Mouse (Mus musculus) stomach, embryonic 14.5 days (tissue): ENCODE measurements around the gene Tmco1. TPM values are rescaled to one million over a fixed set of nuclear protein-coding genes. Genes with fewer than 3 reads are reported as not detected.

ENCODE experiments used
- ATAC-seq: fragments of 200-750 bp; cut with Nextera tagmentation; 2 replicates; pipeline ENCODE4 v1.8.0; 2017; ENCODE audit warnings: low read depth, moderate TSS enrichment; ENCODE audit not compliant: insufficient number of reproducible peaks, insufficient read depth, low FRiP score
- H3K27ac ChIP-seq: fragments of 300-500 bp; sonication (generic); 2 replicates; pipeline ENCODE4 v1.5.1; 2014; ENCODE audit warnings: mild to moderate bottlenecking, low read length, moderate library complexity, mixed read lengths
- H3K27me3 ChIP-seq: fragments of 300-500 bp; sonication (generic); 2 replicates; pipeline ENCODE4 v1.6.1; 2014; ENCODE audit warnings: low read length, control low read depth, mixed read lengths; ENCODE audit not compliant: control insufficient read depth, insufficient read depth
- H3K36me3 ChIP-seq: fragments of 300-500 bp; sonication (generic); 2 replicates; pipeline ENCODE4 v1.6.1; 2014; ENCODE audit warnings: mild to moderate bottlenecking, control low read depth, low read length, moderate library complexity, mixed read lengths; ENCODE audit not compliant: control insufficient read depth, insufficient read depth
- H3K4me1 ChIP-seq: fragments of 300-500 bp; sonication (generic); 2 replicates; pipeline ENCODE4 v1.6.1; 2014; ENCODE audit warnings: low read length, control low read depth, mixed read lengths; ENCODE audit not compliant: control insufficient read depth, insufficient read depth
- H3K4me2 ChIP-seq: fragments of 300-500 bp; sonication (generic); replicated peaks from 2 replicates; pipeline ENCODE4 v1.6.1; 2014; ENCODE audit warnings: low read depth, low read length, control low read depth
- H3K4me3 ChIP-seq: fragments of 300-500 bp; sonication (generic); 2 replicates; pipeline ENCODE4 v1.5.1; 2014; ENCODE audit warnings: low read depth, low read length, control low read depth
- H3K9ac ChIP-seq: fragments of 300-500 bp; sonication (generic); replicated peaks from 2 replicates; pipeline ENCODE4 v1.6.1; 2014; ENCODE audit warnings: low read depth, mild to moderate bottlenecking, control low read depth, low read length, moderate library complexity, mixed read lengths
- H3K9me3 ChIP-seq: fragments of 300-500 bp; sonication (generic); 2 replicates; pipeline ENCODE4 v1.6.1; 2016; ENCODE audit warnings: low read depth, low read length, control low read depth; ENCODE audit not compliant: control insufficient read depth
- WGBS: fragments of 180-500 bp; shearing (Covaris S2); extraction: QIAGEN DNeasy Blood & Tissue Kit; methylation state at CpG from one replicate; pipeline ENCODE4 v1.1.7; 2014; 5-methylcytosine and 5-hydroxymethylcytosine counted together
- polyA plus RNA-seq: library from polyadenylated mRNA; unstranded; fragments of >200 nt; fragmentation: Nextera tagmentation; extraction: Ambion mirVana; gene quantifications from 2 replicates; pipeline ENCODE4 v1.2.1, GENCODE M21; 2014

Tmco1 gene
- polyA plus RNA-seq, 1 experiment from 2014 or later, result 87.1 TPM

DNA sequence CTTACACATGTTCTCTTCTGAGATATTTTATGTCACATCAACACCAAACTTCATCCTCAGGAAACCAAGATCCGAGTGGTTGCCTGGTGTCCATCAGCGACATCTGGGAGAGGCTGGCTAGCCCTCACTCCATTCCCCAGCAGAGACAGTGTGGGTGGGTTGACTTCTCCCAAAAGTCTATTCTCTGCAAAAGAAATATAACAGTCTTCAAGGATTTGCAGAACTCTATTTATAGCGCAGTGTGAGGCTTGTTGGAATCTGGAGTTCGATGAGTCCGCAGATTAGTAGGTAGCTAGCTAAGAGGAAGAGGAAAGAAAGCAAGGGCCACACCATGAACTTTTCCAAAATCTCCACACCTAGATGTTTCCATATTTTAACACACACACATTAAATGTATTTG, 21.0 kb upstream of the Tmco1 start:
- Histone ChIP-seq H3K27ac (no peak overlapping the region), H3K36me3 (no peaks in the 10 kb centered on the region), H3K27me3 (no peaks in the 10 kb centered on the region), H3K4me2 (no peak overlapping the region), H3K4me3 (no peak overlapping the region), H3K9ac (no peak overlapping the region), H3K4me1 (peaks cover 20% of the 10 kb centered on the region), H3K9me3 (no peaks in the 10 kb centered on the region)
- no peak for ATAC-seq
- WGBS, result 74% methylated on average over 5 of the region's 5 CpGs

DNA sequence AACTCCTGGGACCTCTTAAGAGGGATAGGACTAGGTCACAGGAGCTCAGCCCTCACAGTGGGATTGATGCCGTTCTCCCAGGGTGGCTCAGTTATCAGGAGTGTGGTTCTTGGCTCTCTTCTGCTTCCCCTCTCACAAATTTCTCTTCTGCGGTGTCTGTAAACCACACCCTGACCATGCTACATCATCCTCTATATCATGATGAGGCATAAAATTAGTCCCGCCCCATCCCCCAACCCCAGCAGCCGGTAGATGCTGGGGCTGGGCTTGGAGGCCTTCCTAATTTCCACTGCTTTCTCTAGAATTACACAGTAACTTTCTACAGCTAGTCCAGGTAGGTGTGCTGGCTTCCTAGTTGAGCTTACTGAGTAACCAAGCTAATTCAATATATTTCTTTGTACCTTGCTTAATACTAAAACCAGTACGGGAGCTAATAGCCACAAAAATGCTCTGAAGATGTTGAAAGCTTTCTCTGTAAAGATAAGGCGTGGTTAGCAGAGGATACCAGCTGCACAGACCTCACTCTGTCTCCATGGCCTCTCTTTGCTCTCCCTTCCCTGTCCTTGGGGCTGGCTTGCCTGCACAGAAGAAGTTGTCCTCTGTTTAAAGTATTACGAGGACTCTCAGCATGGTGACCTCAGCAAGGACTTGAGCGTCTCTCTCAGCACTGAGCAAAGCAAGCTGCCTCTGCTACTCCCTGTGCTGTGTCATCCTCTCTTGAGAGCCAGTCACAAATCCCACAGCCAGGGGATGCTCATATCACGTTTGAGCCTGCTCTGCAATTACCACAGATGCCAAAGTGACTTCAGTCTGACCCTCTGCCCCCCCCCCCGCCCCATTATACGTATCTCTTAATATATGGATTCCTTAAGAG, 19.3 kb upstream of the Tmco1 start:
- H3K4me3 ChIP-seq, result no peak overlapping the region
- no peaks in the 10 kb centered on the region for H3K27me3 ChIP-seq
- no peak overlapping the region for H3K4me2 ChIP-seq
- no peak overlapping the region for H3K27ac ChIP-seq
- H3K36me3 ChIP-seq, result no peaks in the 10 kb centered on the region
- H3K9me3 ChIP-seq, result no peaks in the 10 kb centered on the region
- no peak overlapping the region for H3K9ac ChIP-seq
- ATAC-seq, result no peak; the same call in 1 of the 2 replicates
- peaks cover 17% of the 10 kb centered on the region for H3K4me1 ChIP-seq
- WGBS, result 39% methylated on average over 11 of the region's 11 CpGs

DNA sequence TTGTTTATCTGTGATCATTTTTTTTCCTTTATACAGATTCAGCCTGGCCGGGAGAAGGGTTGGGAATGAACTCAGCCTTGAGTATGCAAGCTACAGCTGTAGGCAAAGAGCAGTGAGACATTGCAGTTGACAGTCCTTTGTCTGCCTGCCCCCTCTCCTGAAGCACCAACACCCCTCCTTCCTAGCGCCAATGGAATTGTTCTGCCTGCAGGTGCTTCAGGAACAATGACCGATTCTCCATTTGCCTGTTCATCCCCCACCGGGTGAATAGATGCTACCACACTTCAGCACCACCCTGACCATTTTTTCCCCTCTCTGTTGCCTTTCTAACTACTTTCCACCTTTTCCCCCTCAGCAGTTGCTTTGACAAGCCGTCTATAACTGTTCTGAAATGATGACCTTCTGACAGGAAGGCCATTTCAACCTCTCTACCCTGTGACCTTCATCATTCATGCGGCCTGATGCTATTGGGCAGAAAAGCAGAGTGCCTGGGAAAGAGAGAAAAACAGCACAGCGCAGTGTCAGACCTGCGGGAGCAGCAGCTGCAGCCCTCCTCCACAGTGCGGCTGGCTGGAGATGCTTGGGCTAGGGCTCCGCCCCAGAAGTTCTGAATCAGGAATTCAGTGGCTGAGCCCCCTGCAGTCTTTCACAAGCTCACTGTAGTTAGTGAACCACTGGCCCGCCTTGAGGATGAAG, 18.5 kb upstream of the Tmco1 start:
- Histone ChIP-seq H3K27ac (no peak overlapping the region), H3K9ac (no peak overlapping the region), H3K4me1 (peaks cover 17% of the 10 kb centered on the region), H3K36me3 (no peaks in the 10 kb centered on the region), H3K4me2 (peak overlapping the region; percentile 8; the same call in 1 of the 2 replicates), H3K4me3 (no peak overlapping the region), H3K27me3 (no peaks in the 10 kb centered on the region), H3K9me3 (no peaks in the 10 kb centered on the region)
- WGBS, result 5% methylated on average over 11 of the region's 11 CpGs
- 0 out of 2 replicates have a peak, but pooled peaks have one; percentile 31 for ATAC-seq

DNA sequence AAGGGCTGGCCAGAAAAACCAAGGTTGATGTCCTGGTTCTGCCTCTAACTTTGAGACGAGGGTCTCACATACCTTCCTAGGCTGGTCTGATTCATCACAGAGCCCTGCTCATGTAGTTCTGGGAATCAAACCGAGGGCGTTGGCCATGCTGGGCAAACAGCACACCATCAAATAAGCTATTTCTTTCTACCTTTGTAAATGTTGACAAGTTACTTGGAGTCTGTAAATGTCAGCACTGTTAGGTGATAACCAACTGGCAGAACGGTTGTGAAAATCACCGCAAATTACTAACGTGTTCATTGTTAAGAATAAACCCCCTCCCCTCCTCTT, 17.9 kb upstream of the Tmco1 start:
- no peak overlapping the region for H3K27ac ChIP-seq
- no peak; the same call in 1 of the 2 replicates for ATAC-seq
- 28% methylated on average over 6 of the region's 6 CpGs for WGBS

DNA sequence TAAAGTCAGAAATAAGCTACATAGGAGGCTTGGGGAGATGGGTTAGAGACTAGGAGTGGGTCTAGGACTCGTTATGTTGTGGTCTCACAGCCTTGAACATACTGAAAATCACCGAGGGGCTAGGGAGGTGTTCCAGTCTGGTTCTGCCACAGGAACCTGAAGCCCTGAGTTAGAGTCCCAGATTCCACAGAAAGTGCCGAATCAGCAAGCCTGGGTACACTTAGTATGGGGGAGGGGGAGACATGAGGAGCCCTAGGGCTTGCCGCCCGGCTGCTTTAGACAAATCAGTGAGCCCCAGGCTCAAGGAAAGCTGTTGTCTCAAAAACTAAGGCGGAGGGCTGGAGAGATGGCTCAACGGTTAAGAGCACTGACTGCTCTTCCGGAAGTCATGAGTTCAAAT, 16.6 kb upstream of the Tmco1 start:
- 83% methylated on average over 8 of the region's 8 CpGs for WGBS
- Histone ChIP-seq H3K9ac (no peak overlapping the region), H3K4me2 (no peak overlapping the region), H3K36me3 (no peaks in the 10 kb centered on the region), H3K9me3 (no peaks in the 10 kb centered on the region), H3K4me3 (no peak overlapping the region), H3K4me1 (peaks cover 12% of the 10 kb centered on the region), H3K27ac (no peak overlapping the region), H3K27me3 (no peaks in the 10 kb centered on the region)
- ATAC-seq, result no peak

More for the DNA sequence above, 17.9 kb upstream of the Tmco1 start:
- Histone ChIP-seq H3K36me3 (no peaks in the 10 kb centered on the region), H3K4me1 (peaks cover 17% of the 10 kb centered on the region), H3K9ac (no peak overlapping the region), H3K4me2 (peak overlapping the region; percentile 8; the same call in 1 of the 2 replicates), H3K9me3 (no peaks in the 10 kb centered on the region), H3K27me3 (no peaks in the 10 kb centered on the region), H3K4me3 (no peak overlapping the region)

DNA sequence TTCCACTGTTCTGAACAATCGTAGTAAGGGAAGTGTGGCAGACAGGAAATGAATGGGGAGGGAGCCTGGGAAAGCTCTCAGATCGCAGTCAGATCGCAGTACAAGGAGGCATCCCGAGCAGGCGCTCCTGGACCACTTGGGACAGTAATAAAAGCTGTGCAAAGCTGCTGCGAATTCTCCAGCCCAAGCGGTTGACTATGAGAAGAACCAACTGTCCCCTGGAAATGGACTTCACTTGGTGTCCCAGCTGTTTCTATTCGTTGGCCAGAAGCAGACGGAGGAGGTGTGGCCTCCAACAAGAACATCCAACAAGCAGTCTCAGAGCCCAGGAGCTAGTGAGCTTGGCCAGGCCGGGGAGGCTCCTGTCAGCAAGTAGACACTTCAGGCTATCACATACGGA, 15.7 kb upstream of the Tmco1 start:
- Histone ChIP-seq H3K9ac (no peak overlapping the region), H3K9me3 (no peaks in the 10 kb centered on the region), H3K4me1 (peaks cover 12% of the 10 kb centered on the region), H3K4me2 (no peak overlapping the region), H3K36me3 (no peaks in the 10 kb centered on the region), H3K4me3 (no peak overlapping the region), H3K27ac (peak overlapping the region; percentile 52; the same call in 1 of the 2 replicates), H3K27me3 (no peaks in the 10 kb centered on the region)
- WGBS, result 20% methylated on average over 11 of the region's 11 CpGs
- ATAC-seq, result peak; percentile 55; the same call in 1 of the 2 replicates

DNA sequence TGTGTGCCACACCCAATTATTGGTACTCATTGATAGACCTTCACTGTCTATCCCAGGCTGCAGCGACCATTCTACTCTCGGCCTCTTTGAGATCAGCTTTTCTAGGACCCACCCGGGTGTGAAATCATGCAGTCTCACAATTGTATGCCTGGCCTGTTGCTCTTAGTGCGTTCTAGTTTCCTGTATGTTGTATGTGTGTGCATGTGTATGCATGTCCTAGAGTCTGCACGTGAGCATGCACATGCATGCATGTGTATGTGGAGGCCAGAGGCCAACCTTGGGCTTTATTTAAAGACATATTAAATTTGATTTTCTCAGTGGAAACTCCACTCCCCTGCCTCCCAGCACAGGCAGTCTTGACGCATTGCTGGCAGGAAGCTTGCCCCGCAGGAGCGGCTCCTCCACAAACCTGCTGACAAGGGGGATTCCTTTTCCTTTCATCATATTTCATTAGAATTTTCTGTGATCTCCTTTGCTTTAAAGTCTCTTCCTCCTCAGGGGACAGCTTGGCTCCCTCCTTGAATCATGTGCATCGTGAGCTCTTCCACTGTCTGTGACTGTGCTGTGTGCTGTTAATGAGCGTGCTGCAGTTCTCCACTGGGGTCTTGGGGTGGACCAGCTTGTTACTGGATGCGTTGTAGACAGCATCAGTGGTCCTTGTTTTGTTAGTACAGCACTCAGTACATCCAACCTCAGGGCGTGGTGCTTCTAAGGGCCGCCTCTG, 12.3 kb upstream of the Tmco1 start:
- 67% methylated on average over 13 of the region's 13 CpGs for WGBS
- Histone ChIP-seq H3K36me3 (no peaks in the 10 kb centered on the region), H3K27me3 (no peaks in the 10 kb centered on the region), H3K4me1 (peaks cover 3% of the 10 kb centered on the region; the same call in 1 of the 2 replicates), H3K9me3 (no peaks in the 10 kb centered on the region), H3K4me2 (no peak overlapping the region), H3K27ac (no peak overlapping the region), H3K9ac (no peak overlapping the region), H3K4me3 (no peak overlapping the region)
- ATAC-seq, result no peak

DNA sequence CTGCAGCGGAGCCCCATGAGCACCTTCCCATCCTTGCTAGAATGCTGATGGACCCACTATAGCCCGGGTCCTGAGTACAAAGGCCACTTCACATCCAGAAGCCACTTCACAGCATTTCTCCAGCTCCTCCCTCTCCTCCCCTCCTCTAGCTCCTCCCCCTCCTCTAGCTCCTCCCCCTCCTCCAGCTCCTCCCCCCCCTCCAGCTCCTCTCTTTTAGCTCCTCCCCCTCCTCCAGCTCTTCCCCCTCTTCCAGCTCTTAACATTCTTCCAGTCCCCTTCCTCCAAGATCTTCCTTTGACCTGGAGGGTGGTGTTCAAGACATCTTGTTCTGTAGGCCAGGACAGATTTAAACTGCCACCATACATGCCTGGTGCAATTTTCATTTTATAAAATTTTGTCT, 8.1 kb upstream of the Tmco1 start:
- no peaks in the 10 kb centered on the region; the same call in 1 of the 2 replicates for H3K4me1 ChIP-seq
- H3K27me3 ChIP-seq, result no peaks in the 10 kb centered on the region
- no peak overlapping the region for H3K4me3 ChIP-seq
- no peak overlapping the region for H3K27ac ChIP-seq
- no peaks in the 10 kb centered on the region for H3K9me3 ChIP-seq
- no peaks in the 10 kb centered on the region for H3K36me3 ChIP-seq
- 76% methylated on average over 2 of the region's 2 CpGs for WGBS
- H3K4me2 ChIP-seq, result no peak overlapping the region
- H3K9ac ChIP-seq, result no peak overlapping the region
- ATAC-seq, result no peak
